Mouse (Mus musculus): ENCODE data around the gene 4930524J08Rik. TPM values are rescaled to one million over a fixed set of nuclear protein-coding genes. Genes with fewer than 3 reads are reported as not detected.

4930524J08Rik gene
- polyA plus RNA-seq, 1 experiment from 2014 or later: 0.77 TPM

GRCm38 (mm10) chr5:100005896-100006295 is 27.0 kb downstream of the 4930524J08Rik start:
- Histone ChIP-seq H3K27ac (replicated peaks) (peak overlapping the region; percentile 29; the same call in 1 of the 2 replicates), H3K36me3 (replicated peaks) (no peaks in the 10 kb centered on the region), H3K4me3 (replicated peaks) (no peak overlapping the region), H3K4me2 (0 out of 2 replicates have a peak overlapping the region, but pooled peaks have one; percentile 11), H3K9me3 (replicated peaks) (no peaks in the 10 kb centered on the region), H3K4me1 (replicated peaks) (peaks cover 24% of the 10 kb centered on the region), H3K9ac (no peak overlapping the region), H3K27me3 (no peaks in the 10 kb centered on the region)
- no peak for ATAC-seq (ENCODE audit: insufficient read depth)
- WGBS (ENCODE audit: insufficient replicate concordance): 68% methylated on average over 6 of the region's 6 CpGs

- Histone ChIP-seq H3K4me1 (replicated peaks) (peaks cover 24% of the 10 kb centered on the region), H3K36me3 (replicated peaks) (no peaks in the 10 kb centered on the region), H3K9me3 (replicated peaks) (no peaks in the 10 kb centered on the region), H3K27ac (replicated peaks) (no peak overlapping the region), H3K27me3 (no peaks in the 10 kb centered on the region), H3K4me3 (replicated peaks) (no peak overlapping the region), H3K4me2 (no peak overlapping the region), H3K9ac (no peak overlapping the region)
- peak; percentile 40 for ATAC-seq (ENCODE audit: insufficient read depth)
- WGBS (ENCODE audit: insufficient replicate concordance): 43% methylated on average over 4 of the region's 4 CpGs
Measured at GRCm38 (mm10) chr5:100006324-100007039, 27.6 kb downstream of the 4930524J08Rik start.

- WGBS (ENCODE audit: insufficient replicate concordance): 81% methylated on average over 4 of the region's 4 CpGs
Measured at GRCm38 (mm10) chr5:100007040-100007375, 28.1 kb downstream of the 4930524J08Rik start.

GRCm38 (mm10) chr5:100008485-100008884 is 29.6 kb downstream of the 4930524J08Rik start:
- peaks cover 24% of the 10 kb centered on the region for H3K4me1 ChIP-seq (replicated peaks)
- no peak overlapping the region for H3K4me2 ChIP-seq
- no peak overlapping the region for H3K27ac ChIP-seq (replicated peaks)
- no peaks in the 10 kb centered on the region for H3K27me3 ChIP-seq
- H3K36me3 ChIP-seq (replicated peaks): no peaks in the 10 kb centered on the region
- 45% methylated on average over 3 of the region's 3 CpGs for WGBS (ENCODE audit: insufficient replicate concordance)
- H3K4me3 ChIP-seq (replicated peaks): no peak overlapping the region
- no peak overlapping the region for H3K9ac ChIP-seq
- no peaks in the 10 kb centered on the region for H3K9me3 ChIP-seq (replicated peaks)
- ATAC-seq (ENCODE audit: insufficient read depth): no peak

More at GRCm38 (mm10) chr5:100007040-100007375, 28.1 kb downstream of the 4930524J08Rik start:
- H3K4me3 ChIP-seq (replicated peaks): no peak overlapping the region
- no peak overlapping the region for H3K4me2 ChIP-seq
- H3K27ac ChIP-seq (replicated peaks): no peak overlapping the region
- peaks cover 24% of the 10 kb centered on the region for H3K4me1 ChIP-seq (replicated peaks)
- no peaks in the 10 kb centered on the region for H3K27me3 ChIP-seq
- ATAC-seq (ENCODE audit: insufficient read depth): no peak
- H3K36me3 ChIP-seq (replicated peaks): no peaks in the 10 kb centered on the region
- no peaks in the 10 kb centered on the region for H3K9me3 ChIP-seq (replicated peaks)
- no peak overlapping the region for H3K9ac ChIP-seq

GRCm38 (mm10) chr5:100012599-100012998 is 33.7 kb downstream of the 4930524J08Rik start:
- ATAC-seq (ENCODE audit: insufficient read depth): no peak
- WGBS (ENCODE audit: insufficient replicate concordance): 76% methylated on average over 9 of the region's 9 CpGs
- Histone ChIP-seq H3K27ac (replicated peaks) (no peak overlapping the region), H3K4me3 (replicated peaks) (no peak overlapping the region), H3K4me1 (replicated peaks) (no peaks in the 10 kb centered on the region), H3K36me3 (replicated peaks) (no peaks in the 10 kb centered on the region), H3K9ac (no peak overlapping the region), H3K9me3 (replicated peaks) (no peaks in the 10 kb centered on the region), H3K27me3 (no peaks in the 10 kb centered on the region), H3K4me2 (no peak overlapping the region)

GRCm38 (mm10) chr5:100020089-100020488 is 41.2 kb downstream of the 4930524J08Rik start:
- Histone ChIP-seq H3K9me3 (replicated peaks) (no peaks in the 10 kb centered on the region), H3K27ac (replicated peaks) (no peak overlapping the region), H3K9ac (no peak overlapping the region), H3K27me3 (no peaks in the 10 kb centered on the region), H3K36me3 (replicated peaks) (no peaks in the 10 kb centered on the region), H3K4me3 (replicated peaks) (no peak overlapping the region), H3K4me2 (no peak overlapping the region), H3K4me1 (replicated peaks) (peaks cover 24% of the 10 kb centered on the region)
- ATAC-seq (ENCODE audit: insufficient read depth): peak; percentile 71

GRCm38 (mm10) chr5:100024403-100024802 is 45.5 kb downstream of the 4930524J08Rik start:
- ATAC-seq (ENCODE audit: insufficient read depth): no peak
- Histone ChIP-seq H3K4me2 (no peak overlapping the region), H3K4me3 (replicated peaks) (no peak overlapping the region), H3K4me1 (replicated peaks) (peaks cover 24% of the 10 kb centered on the region), H3K27ac (replicated peaks) (no peak overlapping the region), H3K27me3 (no peaks in the 10 kb centered on the region), H3K9me3 (replicated peaks) (no peaks in the 10 kb centered on the region), H3K9ac (no peak overlapping the region), H3K36me3 (replicated peaks) (no peaks in the 10 kb centered on the region)
- 56% methylated on average over 5 of the region's 5 CpGs for WGBS (ENCODE audit: insufficient replicate concordance)

- Histone ChIP-seq H3K9ac (no peak overlapping the region), H3K4me3 (replicated peaks) (no peak overlapping the region), H3K4me1 (replicated peaks) (peaks cover 21% of the 10 kb centered on the region), H3K9me3 (replicated peaks) (no peaks in the 10 kb centered on the region), H3K4me2 (no peak overlapping the region), H3K27me3 (no peaks in the 10 kb centered on the region), H3K27ac (replicated peaks) (no peak overlapping the region), H3K36me3 (replicated peaks) (no peaks in the 10 kb centered on the region)
- 31% methylated on average over 1 of the region's 1 CpGs for WGBS (ENCODE audit: insufficient replicate concordance)
- no peak for ATAC-seq (ENCODE audit: insufficient read depth)
Measured at GRCm38 (mm10) chr5:100024868-100025267, 46.0 kb downstream of the 4930524J08Rik start.

Other genes with a start within 250 kb of the 4930524J08Rik start
- 7.3 and 8.7 TPM in 2 replicates for gene Rasgef1b, start 250.0 kb upstream of the 4930524J08Rik start, polyA plus RNA-seq (2015; fragmentation: Nextera tagmentation; extraction: Ambion mirVana)
- not detected in 2 replicates for gene Vamp9, start 72.8 kb upstream of the 4930524J08Rik start, polyA plus RNA-seq (2015; fragmentation: Nextera tagmentation; extraction: Ambion mirVana)
- 70.5 and 75.0 TPM in 2 replicates for gene Hnrnpd, start 123 bp upstream of the 4930524J08Rik start, polyA plus RNA-seq (2015; fragmentation: Nextera tagmentation; extraction: Ambion mirVana)
- 46.6 and 47.0 TPM in 2 replicates for gene Hnrnpdl, start 60.6 kb downstream of the 4930524J08Rik start, polyA plus RNA-seq (2015; fragmentation: Nextera tagmentation; extraction: Ambion mirVana)
- 15.4 and 17.2 TPM in 2 replicates for gene Enoph1, start 60.9 kb downstream of the 4930524J08Rik start, polyA plus RNA-seq (2015; fragmentation: Nextera tagmentation; extraction: Ambion mirVana)
- gene Tmem150c, start 180.7 kb downstream of the 4930524J08Rik start, polyA plus RNA-seq (2015; fragmentation: Nextera tagmentation; extraction: Ambion mirVana): 0.36 and 0.59 TPM in 2 replicates